Mouse (Mus musculus): ENCODE measurements around the gene Tlr6. TPM values are rescaled to one million over a fixed set of nuclear protein-coding genes. Genes with fewer than 3 reads are reported as not detected.

Gene Tlr6
- total and polyA plus RNA-seq, 2 experiments from 2014 or later = 0.38 to 0.41 TPM

GRCm38 (mm10) chr5:64969861-64970771 lies 10.2 kb upstream of the Tlr6 start, which contains the start of gene Fam114a1:
TSS of gene Fam114a1 (plus strand) at chr5:64970071.
- no peaks in the 10 kb centered on the region for H3K4me1 ChIP-seq (ENCODE audit: insufficient read depth, low read length)
- TF ChIP-seq CTCF (IDR thresholded peaks at IDR 0.05) = no peak
- 2% methylated on average over 61 of the region's 68 CpGs for WGBS
- H3K36me3 ChIP-seq (ENCODE audit: insufficient read depth, low read length) = no peaks in the 10 kb centered on the region
- H3K4me3 ChIP-seq (ENCODE audit: low read depth, low read length) = peak within 1 kb of the TSS; percentile 58
- DNase-seq (ENCODE audit: low spot score) = peak; percentile 10
- peak within 1 kb of the TSS; percentile 46 for H3K9ac ChIP-seq (replicated peaks; ENCODE audit: low read length, poor library complexity, severe bottlenecking)
- peaks cover 18% of the 10 kb centered on the region for H3K27me3 ChIP-seq (ENCODE audit: insufficient read depth, low read length)
- no peak within 1 kb of the TSS for H3K27ac ChIP-seq (ENCODE audit: low read depth, low read length)
- H3K4me2 ChIP-seq (ENCODE audit: low read depth, low read length, poor library complexity, severe bottlenecking) = peak within 1 kb of the TSS; percentile 97
- no peaks in the 10 kb centered on the region for H3K9me3 ChIP-seq (ENCODE audit: low read length)
- ATAC-seq (ENCODE audit: low FRiP score) = peak; percentile 64

GRCm38 (mm10) chr5:64968961-64969860 lies 9.3 kb upstream of the Tlr6 start:
- peaks cover 18% of the 10 kb centered on the region for H3K27me3 ChIP-seq (ENCODE audit: insufficient read depth, low read length)
- no peak for TF ChIP-seq CTCF (IDR thresholded peaks at IDR 0.05)
- peak overlapping the region; percentile 46; the same call in 1 of the 2 replicates for H3K9ac ChIP-seq (replicated peaks; ENCODE audit: low read length, poor library complexity, severe bottlenecking)
- H3K4me1 ChIP-seq (ENCODE audit: insufficient read depth, low read length) = no peaks in the 10 kb centered on the region
- H3K27ac ChIP-seq (ENCODE audit: low read depth, low read length) = no peak overlapping the region
- no peaks in the 10 kb centered on the region for H3K36me3 ChIP-seq (ENCODE audit: insufficient read depth, low read length)
- ATAC-seq (ENCODE audit: low FRiP score) = no peak
- H3K9me3 ChIP-seq (ENCODE audit: low read length) = no peaks in the 10 kb centered on the region
- peak overlapping the region; percentile 97 for H3K4me2 ChIP-seq (ENCODE audit: low read depth, low read length, poor library complexity, severe bottlenecking)
- DNase-seq (ENCODE audit: low spot score) = no peak
- WGBS = 8% methylated on average over 14 of the region's 14 CpGs
- H3K4me3 ChIP-seq (ENCODE audit: low read depth, low read length) = peak overlapping the region; percentile 58

DNA sequence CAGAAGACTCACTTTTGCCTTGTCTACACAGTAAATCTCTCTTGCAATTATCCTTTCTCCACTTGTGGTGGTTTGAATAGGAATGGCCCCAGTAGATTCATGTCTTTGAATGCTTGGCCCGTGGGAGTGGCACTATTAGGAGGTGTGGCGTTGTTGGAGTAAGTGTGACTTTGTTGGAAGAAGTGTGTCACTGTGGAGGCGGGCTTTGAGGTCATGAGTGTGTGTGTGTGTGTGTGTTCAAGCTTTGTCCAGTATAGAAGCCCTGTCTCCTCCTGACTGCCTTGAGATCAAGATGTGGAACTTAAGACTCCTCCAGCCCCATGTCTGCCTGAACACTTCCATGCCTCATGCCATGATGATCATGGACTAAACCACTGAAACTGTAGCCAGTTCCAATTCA lies 3.8 kb upstream of the Tlr6 start:
- Histone ChIP-seq H3K4me1 (ENCODE audit: insufficient read depth, low read length) (no peaks in the 10 kb centered on the region), H3K27ac (ENCODE audit: low read depth, low read length) (no peak overlapping the region), H3K9ac (replicated peaks; ENCODE audit: low read length, poor library complexity, severe bottlenecking) (no peak overlapping the region), H3K9me3 (ENCODE audit: low read length) (no peaks in the 10 kb centered on the region), H3K4me2 (ENCODE audit: low read depth, low read length, poor library complexity, severe bottlenecking) (no peak overlapping the region), H3K27me3 (ENCODE audit: insufficient read depth, low read length) (peaks cover under 1% of the 10 kb centered on the region; the same call in 1 of the 2 replicates), H3K36me3 (ENCODE audit: insufficient read depth, low read length) (no peaks in the 10 kb centered on the region), H3K4me3 (ENCODE audit: low read depth, low read length) (no peak overlapping the region)
- TF ChIP-seq CTCF (IDR thresholded peaks at IDR 0.05) = no peak
- DNase-seq (ENCODE audit: low spot score) (no peak), ATAC-seq (ENCODE audit: low FRiP score) (no peak)
- WGBS = 82% methylated on average over 3 of the region's 3 CpGs

- Histone ChIP-seq H3K4me3 (ENCODE audit: low read depth, low read length) (no peak overlapping the region), H3K4me1 (ENCODE audit: insufficient read depth, low read length) (no peaks in the 10 kb centered on the region), H3K27ac (ENCODE audit: low read depth, low read length) (no peak overlapping the region), H3K36me3 (ENCODE audit: insufficient read depth, low read length) (no peaks in the 10 kb centered on the region), H3K9ac (replicated peaks; ENCODE audit: low read length, poor library complexity, severe bottlenecking) (no peak overlapping the region), H3K4me2 (ENCODE audit: low read depth, low read length, poor library complexity, severe bottlenecking) (no peak overlapping the region), H3K9me3 (ENCODE audit: low read length) (no peaks in the 10 kb centered on the region), H3K27me3 (ENCODE audit: insufficient read depth, low read length) (no peaks in the 10 kb centered on the region)
- ATAC-seq (ENCODE audit: low FRiP score) = no peak
- 87% methylated on average over 5 of the region's 5 CpGs for WGBS
- no peak for DNase-seq (ENCODE audit: low spot score)
- TF ChIP-seq CTCF (IDR thresholded peaks at IDR 0.05) = no peak
These were observed 3.4 kb upstream of the Tlr6 start for GRCm38 (mm10) chr5:64963271-64963670.

DNA sequence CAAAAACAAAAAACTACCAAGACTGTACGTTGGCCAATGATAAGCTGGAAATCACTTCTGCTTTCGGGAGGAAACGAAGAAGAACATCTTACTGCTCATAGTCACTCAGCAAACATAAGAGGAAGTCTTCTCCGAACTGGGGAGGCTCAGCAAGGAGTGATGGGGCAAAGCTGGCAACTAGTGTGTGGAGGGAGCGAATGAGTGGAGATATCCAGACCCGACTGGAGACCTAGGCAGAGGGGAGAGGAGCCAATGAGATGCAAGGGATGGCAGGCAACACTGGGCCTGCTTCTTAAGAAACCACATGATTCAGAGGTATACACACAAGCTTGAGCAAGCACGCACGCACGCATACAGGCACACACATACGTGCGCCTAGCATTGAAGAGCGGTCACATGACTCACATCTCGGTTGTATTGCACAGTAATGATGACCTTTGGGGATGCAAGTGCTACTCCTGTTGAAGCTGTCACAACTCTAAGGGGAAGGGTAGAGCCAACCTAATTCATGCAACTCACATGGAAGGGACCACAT lies 1.0 kb upstream of the Tlr6 start:
- no peaks in the 10 kb centered on the region for H3K36me3 ChIP-seq (ENCODE audit: insufficient read depth, low read length)
- DNase-seq (ENCODE audit: low spot score) (no peak), ATAC-seq (ENCODE audit: low FRiP score) (no peak)
- no peaks in the 10 kb centered on the region for H3K27me3 ChIP-seq (ENCODE audit: insufficient read depth, low read length)
- no peak overlapping the region for H3K4me2 ChIP-seq (ENCODE audit: low read depth, low read length, poor library complexity, severe bottlenecking)
- no peak overlapping the region for H3K4me3 ChIP-seq (ENCODE audit: low read depth, low read length)
- WGBS = 91% methylated on average over 13 of the region's 13 CpGs
- H3K27ac ChIP-seq (ENCODE audit: low read depth, low read length) = no peak overlapping the region
- no peaks in the 10 kb centered on the region for H3K9me3 ChIP-seq (ENCODE audit: low read length)
- no peaks in the 10 kb centered on the region for H3K4me1 ChIP-seq (ENCODE audit: insufficient read depth, low read length)
- no peak for TF ChIP-seq CTCF (IDR thresholded peaks at IDR 0.05)
- H3K9ac ChIP-seq (replicated peaks; ENCODE audit: low read length, poor library complexity, severe bottlenecking) = no peak overlapping the region
